Mouse (Mus musculus) telencephalon, adult 2 months (tissue): ENCODE results near the gene Pdp2.
"Not testable (repeated sequence)": the region's sequence is repeated elsewhere in the genome, so short reads cannot be mapped to it uniquely, and the experiment has no call there.

Source experiments
- DNase-seq: peaks from one replicate; pipeline ENCODE4 v3.0.0-alpha.2; 2011; ENCODE audit warnings: low read depth, low spot score

Gene Pdp2

DNA sequence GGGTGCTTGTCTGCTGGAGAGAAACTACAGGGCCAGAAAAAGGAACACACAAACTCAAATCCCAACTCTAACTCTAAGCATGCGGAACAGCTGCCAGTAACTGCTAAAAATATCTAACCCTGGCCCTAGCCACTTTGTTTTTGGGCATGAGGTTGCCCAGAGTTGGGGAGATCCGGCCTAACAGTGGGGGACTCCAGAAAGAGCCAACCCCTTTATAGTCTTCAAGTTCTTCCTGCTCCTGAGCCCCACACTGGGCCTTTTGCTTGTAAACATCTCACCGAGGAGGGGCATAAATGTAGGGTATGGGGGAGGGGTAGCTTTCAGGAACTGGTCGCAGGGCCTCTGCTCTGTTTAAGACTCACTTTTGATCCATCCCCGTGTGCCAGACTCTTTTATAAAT is 40.7 kb downstream of the Pdp2 start:
- no peak for DNase-seq

DNA sequence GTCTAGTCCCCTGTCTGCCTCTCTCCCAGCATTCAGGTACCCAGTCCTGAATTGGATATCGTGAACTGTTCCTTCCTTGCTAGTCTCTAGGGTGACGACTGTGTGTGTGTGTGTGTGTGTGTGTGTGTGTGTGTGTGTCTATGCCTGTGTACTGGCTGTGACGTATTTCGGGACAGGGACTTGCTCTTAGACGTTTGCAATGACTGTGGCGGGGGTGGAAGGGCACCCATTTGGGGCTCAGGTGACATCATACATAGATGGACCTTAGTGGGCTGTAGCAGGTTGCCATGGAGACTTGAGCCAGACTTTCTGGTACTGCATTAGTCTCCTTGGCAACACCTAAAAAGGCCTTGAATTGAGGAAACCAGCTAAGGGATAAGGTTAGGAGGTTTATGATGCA is 41.2 kb downstream of the Pdp2 start:
- peak; percentile 62 for DNase-seq

GRCm38 (mm10) chr8:104633156-104633744 is 42.0 kb downstream of the Pdp2 start:
- DNase-seq = no peak

DNA sequence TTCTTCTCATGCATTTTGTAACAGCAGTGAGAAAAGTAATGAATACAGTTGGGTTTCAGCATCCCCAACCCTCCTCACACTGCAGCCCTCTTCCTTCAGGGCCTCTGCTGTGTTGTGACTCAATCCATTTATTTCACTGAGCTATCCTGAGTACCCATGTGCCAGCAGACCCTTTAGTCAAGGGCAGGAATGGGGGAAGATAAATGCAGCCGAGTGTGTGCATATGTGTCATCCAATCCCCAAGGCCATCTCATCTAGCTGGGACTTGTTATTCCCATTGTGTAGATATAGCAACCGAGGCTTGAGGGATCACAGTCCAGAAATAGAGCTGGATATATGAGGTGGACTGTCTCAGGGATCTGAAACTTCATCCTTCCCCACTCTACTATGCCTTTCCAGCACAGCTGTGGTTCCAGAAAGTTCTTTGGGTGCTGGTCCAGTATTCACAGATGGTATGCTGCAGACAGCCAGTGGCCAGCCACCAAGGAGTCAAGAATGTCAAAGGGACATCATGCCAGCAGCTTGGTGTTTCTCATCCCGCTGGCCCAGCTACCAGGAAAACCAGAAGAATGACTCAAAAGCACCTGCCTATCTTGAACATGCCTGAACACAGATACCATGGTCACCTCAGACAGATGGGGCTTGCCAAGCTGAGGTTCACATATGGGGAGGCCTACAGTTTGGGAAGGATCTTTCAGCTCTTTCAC is 43.9 kb downstream of the Pdp2 start:
- DNase-seq = no peak

DNA sequence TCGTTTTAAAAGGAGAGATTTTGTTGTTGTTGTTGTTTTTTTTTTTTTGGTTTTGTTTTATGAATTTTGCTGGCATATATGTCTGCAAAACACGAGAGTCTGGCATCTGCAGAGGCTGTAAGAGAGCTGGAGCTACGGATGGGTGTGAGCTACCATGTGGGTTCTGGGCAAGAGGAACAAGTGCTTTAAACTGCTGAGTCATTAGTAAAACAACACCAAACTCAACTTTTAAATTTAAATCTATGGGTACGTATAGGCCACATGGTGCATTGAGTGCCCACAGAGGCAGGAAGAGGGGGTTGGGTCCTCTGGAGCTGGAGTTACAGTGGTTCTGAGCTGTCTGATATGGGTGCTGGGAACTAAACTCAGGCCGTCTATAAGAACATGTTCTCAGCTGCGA is 46.8 kb downstream of the Pdp2 start:
- DNase-seq = no peak

DNA sequence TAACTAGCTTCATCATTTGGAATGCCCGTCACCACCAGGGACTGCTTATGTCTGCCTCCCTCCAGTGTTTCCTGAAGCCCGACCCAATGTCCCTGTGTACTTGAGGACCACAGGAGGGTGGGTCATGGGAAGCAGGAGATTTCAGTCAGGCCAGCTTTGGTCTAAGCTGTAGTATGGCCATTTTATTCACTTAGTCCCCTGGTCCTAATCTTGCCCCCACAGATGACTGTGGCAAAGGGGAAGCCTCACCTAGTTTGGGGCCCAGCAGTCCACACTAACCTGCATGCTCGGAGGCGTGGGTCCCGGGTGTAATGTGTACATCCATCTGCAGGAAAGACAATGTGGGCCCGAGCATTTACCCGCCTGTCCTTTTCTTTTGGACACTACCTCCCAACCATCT is 49.0 kb downstream of the Pdp2 start:
- DNase-seq = no peak

DNA sequence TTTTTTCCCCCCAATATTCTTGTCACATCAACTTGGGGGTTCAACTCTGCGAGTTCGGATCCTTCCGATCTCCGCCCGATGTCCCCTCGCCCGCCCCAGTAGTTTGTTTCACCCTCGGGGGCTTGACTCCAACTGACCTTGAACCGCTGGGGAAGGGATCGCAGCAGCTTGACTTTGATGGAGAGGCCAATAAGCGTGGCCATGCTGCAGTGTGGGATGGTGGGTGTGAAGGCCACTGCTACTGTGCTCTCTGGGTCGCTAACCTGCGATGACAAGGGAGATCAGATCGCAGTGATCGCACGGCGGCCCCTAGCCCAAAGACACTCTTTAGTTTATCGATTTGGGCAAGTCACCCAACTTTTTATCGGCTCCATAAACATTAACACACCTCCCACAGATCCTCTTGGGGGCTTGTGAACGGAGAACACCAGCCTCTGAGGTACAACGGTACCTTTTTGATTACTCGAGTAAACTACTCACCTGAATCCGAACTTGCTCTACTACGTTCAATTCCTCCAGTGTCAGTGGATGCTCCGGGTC is 49.6 kb downstream of the Pdp2 start:
- DNase-seq = no peak

- peak; percentile 91 for DNase-seq
Observed at GRCm38 (mm10) chr8:104641426-104642323, 50.4 kb downstream of the Pdp2 start, which contains the start of gene Ciao2b. TSS of gene Ciao2b (minus strand) at chr8:104641965.

- DNase-seq = no peak
Observed at GRCm38 (mm10) chr8:104642324-104642654, 51.0 kb downstream of the Pdp2 start.

DNA sequence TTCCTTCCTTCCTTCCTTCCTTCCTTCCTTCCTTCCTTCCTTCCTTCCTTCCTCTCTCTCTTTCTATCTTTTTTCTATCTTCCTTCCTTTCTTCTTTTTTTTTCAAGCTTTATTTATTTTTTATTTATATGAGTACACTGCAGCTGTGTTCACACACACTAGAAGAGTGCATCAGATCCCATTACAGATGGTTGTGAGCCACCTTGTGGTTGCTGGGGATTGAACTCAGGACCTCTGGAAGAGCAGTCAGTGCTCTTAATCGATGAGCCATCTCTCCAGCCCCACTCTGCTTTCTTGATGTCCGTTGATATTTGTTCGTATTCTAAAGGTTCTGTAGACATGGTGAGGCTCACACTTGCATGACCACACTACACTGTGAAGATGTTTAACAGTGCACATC is 52.9 kb downstream of the Pdp2 start:
- DNase-seq = not testable (repeated sequence)
